Mouse (Mus musculus) stomach, postnatal 0 days (tissue): Measurements from ENCODE around the gene Fgf11.

Experiments used
- CTCF ChIP-seq: IDR thresholded peaks from 2 replicates; pipeline ENCODE4 v1.5.1; 2016; ENCODE audit warnings: antibody characterized with exemption, low read depth, mild to moderate bottlenecking, moderate library complexity
- EP300 ChIP-seq: optimal IDR thresholded peaks from 2 replicates; pipeline ENCODE3; 2016; ENCODE audit warnings: antibody characterized with exemption

- TF ChIP-seq CTCF: no peak
- no peak for TF ChIP-seq EP300
Observed at GRCm38 (mm10) chr11:69778985-69779384, 22.7 kb downstream of the Fgf11 start.
